Mouse (Mus musculus) frontal cortex, adult 2 months (tissue): ENCODE results near the gene Btbd6. TPM values are rescaled to one million over a fixed set of nuclear protein-coding genes. Genes with fewer than 3 reads are reported as not detected.
A peak's percentile ranks its signal among the peaks of the same experiment; 100 is the strongest.

ENCODE experiments used
- DNase-seq, 2 experiments: peaks; one replicate each; pipeline ENCODE4 v3.0.0; 2022; ENCODE audit warnings: low spot score in 1 of 2; ENCODE audit errors: extremely low spot score in 1 of 2
- polyA plus RNA-seq: library from polyadenylated mRNA; depleted of rRNA; stranded (reverse); fragments of >200 nt; gene quantifications from 2 replicates; pipeline ENCODE4 v1.2.3, GENCODE M21; 2012

The Btbd6 gene
- polyA plus RNA-seq, 1 experiment: 70.7 TPM

DNA sequence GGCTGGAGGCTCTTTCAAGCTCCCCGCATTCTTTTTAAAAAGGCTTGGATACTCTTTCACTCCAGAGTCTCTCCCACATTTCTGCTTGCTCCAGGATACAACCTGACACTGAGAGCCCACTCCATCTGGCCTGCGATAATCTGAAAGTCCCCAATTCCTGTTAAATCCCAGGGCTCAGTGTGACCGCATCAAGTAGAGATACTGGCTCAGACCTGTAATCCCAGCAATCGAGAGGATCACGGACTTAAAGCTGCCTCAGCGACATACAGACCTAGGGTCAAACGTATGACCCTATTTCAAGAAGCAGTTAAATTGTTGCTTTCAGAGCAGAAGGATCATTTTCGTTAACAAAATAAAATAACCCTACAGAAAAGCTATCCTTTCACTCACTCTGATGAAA is 27.7 kb downstream of the Btbd6 start:
- DNase-seq: no peak

DNA sequence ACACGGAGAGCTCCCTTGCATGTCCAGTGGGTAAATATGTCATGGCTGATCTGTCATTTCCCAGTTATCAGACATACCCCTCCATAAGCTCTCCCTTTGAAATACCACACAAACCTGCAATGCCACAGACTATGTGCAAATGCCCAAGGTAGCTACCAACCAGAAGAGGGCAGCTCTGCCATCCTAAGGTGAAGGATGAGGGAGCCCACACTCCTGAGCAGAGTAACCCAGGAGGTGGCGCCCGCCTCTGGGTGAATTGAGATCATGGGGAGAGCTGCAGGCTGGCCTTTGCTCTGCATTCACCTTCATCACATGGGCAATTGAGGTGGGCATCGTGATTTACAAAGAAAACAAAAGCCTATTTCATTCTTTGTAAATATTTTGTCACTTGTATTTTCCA is 28.7 kb downstream of the Btbd6 start:
- DNase-seq: peak in 1 of 2 experiments; percentile 77

DNA sequence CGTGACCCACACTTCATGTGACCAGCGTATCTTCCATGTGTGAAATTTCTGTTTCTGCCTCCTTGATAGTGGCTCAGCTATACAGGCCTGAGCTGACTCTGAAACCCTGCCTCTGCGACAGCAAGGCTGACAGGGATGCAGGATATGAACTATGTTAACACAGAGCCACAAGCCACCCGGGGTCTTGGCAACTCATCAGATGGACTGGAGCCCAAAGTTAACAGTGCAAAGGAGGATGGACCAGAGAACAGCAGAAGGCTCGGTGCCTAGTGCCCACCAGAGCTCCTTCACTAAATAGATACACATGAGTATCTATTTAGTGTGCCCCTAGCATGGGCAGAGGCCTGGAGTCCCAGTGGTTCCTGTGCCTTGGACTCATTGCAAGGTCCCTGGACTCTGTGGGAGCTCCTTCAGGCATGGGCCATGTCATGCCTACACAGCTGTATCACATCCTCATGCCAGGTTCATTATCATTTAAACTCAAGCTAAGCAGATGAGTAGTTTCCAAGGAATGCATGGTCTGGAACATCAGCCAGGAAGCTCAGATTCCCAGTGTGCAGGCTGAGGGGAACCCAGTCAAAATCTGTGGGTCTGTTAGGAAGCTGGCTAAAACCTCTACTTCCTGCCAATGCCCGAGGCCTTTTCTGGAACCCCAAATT is 35.5 kb downstream of the Btbd6 start:
- no peak for DNase-seq

DNA sequence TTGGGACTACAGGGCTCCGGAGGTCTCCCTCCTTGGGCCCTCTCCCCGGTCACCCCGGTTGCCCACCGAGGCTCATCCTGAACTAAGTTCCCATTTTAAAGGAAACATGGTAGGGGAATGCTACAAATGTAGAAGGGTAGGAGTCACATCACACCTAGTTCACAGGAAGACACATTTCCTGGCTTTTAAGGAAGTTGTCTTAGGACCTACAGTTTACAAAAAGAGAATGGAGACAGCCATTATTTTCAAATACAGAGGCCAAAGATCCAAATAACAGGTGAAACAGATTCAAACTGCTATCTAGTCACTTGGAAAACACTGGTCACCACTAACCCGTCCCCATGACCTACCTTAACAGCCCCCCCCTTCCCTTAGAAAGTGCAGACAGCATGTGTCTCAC is 36.2 kb downstream of the Btbd6 start:
- DNase-seq: no peak

DNA sequence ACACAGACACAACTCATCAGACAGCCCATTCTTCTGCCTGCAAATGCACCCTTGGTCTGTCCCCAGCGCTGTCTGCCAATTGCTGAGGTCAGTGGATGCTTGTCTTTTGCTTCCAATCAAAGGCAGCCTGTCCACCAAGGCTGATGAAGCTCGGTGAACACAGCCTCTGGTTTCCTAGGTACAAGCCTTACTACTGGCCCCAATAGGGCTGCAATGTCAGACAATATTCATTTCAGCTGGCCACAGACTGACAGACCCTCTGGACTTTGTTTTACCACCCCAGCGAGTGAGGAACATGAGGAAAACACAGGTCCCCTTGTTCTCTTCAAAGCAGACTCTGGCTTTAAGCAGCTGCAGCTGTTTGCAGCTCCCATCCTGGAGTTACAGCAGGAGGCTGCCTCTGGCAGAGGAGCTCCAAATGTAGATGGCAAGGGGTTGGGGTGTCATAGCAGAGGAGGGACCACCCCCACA is 36.8 kb downstream of the Btbd6 start:
- peak; percentile 56 to 64 for DNase-seq

DNA sequence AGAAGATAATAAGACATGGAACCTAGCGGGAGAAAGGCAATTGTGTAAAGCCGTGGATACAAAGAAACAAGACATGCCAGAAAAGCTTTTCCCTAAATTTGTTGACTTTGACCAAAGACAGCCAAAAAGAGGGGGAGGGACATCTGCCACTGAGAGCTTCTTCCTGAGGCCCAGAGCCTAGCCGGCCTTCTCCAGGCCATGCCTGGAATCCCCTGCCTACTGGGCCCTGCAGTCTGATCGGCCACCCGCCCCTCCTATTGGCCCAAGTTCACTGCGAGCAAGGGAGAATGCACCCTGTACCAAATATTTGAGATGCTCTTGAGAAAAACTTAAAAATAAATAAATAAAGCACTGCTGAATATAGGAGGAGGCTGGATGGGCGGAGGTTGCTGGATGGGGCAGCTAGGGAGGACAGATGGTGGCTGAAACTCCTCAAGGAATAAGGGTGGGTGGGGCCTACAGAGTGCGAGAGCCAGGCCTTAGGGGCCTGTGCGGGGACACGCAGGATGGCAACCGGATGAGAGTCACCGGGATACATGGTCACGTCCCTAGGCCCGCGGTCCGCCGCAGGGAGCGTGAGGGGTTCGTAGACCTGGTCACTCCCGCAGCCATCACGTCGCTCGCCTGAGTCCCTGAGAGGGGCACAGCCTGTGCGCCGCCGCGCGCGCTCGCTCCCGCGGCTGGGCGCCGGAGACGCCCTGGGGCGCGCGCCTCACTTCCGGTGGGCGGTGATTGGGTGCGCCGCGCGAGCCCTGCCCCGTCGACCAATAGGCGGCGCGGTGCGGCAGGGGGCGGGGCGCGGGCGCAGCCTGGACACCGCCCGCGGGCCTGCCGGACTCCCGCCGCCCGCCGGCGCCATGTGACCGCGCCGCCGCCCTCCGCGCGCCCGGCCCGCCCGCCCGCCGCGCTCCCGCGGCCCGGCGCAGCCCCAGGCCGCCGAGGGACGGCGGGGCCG is 37.6 kb downstream of the Btbd6 start, which contains the start of gene Pacs2:
Gene Pacs2, plus strand, starts transcription at position 905 of the 955 bp plus-strand sequence.
- DNase-seq: peak; percentile 65 to 91

- DNase-seq: peak in 1 of 2 experiments; percentile 32
Measured at GRCm38 (mm10) chr12:113014561-113015556, 38.6 kb downstream of the Btbd6 start.

GRCm38 (mm10) chr12:113015956-113016355 is 39.7 kb downstream of the Btbd6 start:
- DNase-seq: no peak

DNA sequence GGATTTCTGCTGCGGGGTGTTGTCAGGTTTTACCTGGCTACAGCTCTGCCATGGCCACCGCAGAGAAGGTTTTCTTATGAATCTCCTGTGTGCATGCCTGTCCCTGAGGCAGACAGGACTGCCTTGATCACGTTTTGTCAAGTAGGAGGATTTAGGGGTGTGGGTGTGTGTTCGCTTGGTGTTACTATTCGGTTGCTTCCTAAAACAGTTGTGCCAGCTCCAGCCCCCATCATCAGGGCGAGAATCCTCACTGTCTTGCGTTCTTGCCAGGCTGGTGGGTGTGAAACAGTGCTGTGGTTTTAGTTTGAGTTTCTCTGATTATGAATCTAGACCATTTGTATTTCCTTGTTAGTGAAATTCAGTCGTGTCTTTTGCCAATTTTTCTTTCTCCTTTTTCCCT is 40.7 kb downstream of the Btbd6 start:
- DNase-seq: peak; percentile 83 to 89

GRCm38 (mm10) chr12:113017429-113017984 is 41.2 kb downstream of the Btbd6 start:
- no peak for DNase-seq

DNA sequence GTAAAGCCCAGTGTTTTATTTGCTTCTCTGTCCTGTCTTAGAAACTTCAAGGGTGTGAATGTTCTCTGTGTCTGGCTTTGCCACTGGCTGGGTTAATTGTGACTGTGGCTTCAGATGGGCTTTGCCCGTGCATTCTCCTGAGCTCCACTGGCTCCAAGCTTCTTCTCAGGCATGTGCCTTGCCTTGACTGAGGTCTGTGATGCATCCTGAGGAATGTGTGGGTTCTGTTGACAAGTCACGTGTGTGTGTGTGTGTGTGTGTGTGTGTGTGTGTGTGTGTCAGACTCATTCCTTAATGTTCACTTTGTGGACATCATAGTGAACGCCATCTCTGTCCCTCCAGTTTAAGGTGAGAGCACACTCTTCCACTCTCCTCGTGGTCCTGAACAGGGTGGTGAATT is 42.5 kb downstream of the Btbd6 start:
- DNase-seq: no peak

GRCm38 (mm10) chr12:113021488-113021887 is 45.2 kb downstream of the Btbd6 start:
- no peak for DNase-seq

DNA sequence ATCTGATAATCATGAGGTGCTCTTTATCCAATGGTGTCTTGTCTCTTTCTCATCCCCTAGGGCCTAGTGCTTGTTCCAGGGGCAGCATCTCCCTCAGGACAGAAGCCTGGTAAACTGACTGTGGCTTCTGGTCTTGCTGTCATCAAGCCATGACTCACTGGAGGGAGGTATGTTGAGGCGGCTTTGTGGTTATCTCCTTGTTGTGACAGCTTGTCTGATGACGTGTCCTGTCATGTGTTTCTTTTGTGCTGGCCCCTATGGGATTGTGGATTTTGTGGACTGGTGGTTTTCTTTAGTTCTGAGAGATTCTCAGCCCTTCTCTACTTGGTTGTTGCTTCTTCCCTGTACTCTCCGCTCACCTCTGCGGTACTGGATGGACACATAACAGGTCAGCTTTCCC is 46.8 kb downstream of the Btbd6 start:
- DNase-seq: no peak

- DNase-seq: no peak
Measured at GRCm38 (mm10) chr12:113026557-113026956, 50.3 kb downstream of the Btbd6 start.

GRCm38 (mm10) chr12:113027495-113027894 is 51.2 kb downstream of the Btbd6 start:
- no peak for DNase-seq

- no peak for DNase-seq
Measured at GRCm38 (mm10) chr12:113028067-113028466, 51.8 kb downstream of the Btbd6 start.
